Mouse (Mus musculus): Measurements from ENCODE around the gene Sart3. TPM values are rescaled to one million over a fixed set of nuclear protein-coding genes. Genes with fewer than 3 reads are reported as not detected.

The Sart3 gene
- total and polyA plus RNA-seq, 3 experiments, result 10.2 to 14.4 (median 12.2) TPM

DNA sequence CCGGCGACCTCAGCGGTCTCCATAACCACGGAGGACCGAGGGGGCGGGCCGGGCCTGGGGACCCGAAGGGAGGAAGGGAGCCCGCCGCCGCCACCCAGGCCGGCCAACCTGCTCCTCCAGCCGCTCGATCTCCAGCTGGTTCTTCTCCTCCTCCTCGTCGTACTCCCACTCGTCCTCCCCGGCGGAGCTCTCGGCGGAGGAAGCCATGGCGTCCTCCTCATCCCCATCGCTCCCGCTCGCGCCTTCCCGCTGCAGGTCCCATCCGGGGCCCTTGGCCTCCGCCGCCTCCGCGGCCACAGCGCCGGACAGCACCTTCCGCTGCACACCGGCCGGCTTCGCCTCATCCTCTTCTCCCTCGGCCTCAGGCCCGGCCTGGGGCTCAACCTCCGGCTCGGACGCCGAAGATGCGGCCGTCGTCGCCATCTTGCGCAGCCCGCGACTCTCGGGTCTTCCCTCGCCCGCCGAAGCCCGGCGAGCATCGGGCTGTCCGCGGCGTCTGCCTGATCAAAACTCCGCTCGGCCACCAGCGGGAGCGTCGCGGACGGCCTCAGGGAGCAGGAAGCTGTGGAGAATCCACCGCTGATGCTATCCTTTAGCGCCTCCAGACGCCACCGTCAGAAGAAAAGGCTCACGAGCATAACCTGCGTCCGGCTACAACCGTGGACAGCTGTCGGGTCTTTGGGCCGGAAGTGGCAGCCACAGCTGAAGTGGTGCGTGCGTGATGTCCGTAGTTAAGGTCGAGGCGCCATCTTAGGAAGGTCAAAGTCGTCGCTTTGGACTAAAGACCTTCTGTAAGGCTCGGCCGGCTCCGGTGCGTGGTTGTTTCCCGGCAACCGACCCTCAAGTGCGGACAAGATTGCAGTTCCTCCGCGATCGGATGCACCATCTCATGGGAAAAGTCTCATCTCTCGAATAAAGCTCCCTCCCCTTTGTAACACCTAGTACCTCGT, 822 bp downstream of the Sart3 start:
- Histone ChIP-seq H3K79me2 (replicated peaks; ENCODE audit: control insufficient read depth, insufficient read depth, low read length) (peaks cover 13% of the 10 kb centered on the region), H3K4me1 (ENCODE audit: control insufficient read depth, insufficient read depth, low read length) (no peaks in the 10 kb centered on the region), H3K27me3 (ENCODE audit: control insufficient read depth, insufficient read depth, low read length) (no peaks in the 10 kb centered on the region), H3K4me3 (peak overlapping the region; percentile 96), H3K36me3 (ENCODE audit: control insufficient read depth, insufficient read depth, low read length) (no peaks in the 10 kb centered on the region), H3K27ac (peak overlapping the region; percentile 100), H3K9ac (ENCODE audit: low read depth, low read length) (peak overlapping the region; percentile 91)
- intact Hi-C loops (cut with DNase I), result loop anchor here (2.0 to 5.0 kb wide), 4 partner anchors 35 to 671 kb away; partner anchors contain the start of genes Mmab, Mvk and Ssh1
- peak; percentile 89 to 91 for DNase-seq
- TF ChIP-seq CTCF (IDR thresholded peaks at IDR 0.05), result no peak
- peak; percentile 53 for TF ChIP-seq POLR2A (IDR thresholded peaks at IDR 0.05; ENCODE audit: insufficient read depth, low read depth, low read length)
- peak; percentile 54; the same call in 1 of the 2 replicates for TF ChIP-seq EP300 (IDR thresholded peaks at IDR 0.05; ENCODE audit: insufficient read depth, low read depth, low read length)
- WGBS, result under 1% methylated on average over 96 of the region's 97 CpGs

DNA sequence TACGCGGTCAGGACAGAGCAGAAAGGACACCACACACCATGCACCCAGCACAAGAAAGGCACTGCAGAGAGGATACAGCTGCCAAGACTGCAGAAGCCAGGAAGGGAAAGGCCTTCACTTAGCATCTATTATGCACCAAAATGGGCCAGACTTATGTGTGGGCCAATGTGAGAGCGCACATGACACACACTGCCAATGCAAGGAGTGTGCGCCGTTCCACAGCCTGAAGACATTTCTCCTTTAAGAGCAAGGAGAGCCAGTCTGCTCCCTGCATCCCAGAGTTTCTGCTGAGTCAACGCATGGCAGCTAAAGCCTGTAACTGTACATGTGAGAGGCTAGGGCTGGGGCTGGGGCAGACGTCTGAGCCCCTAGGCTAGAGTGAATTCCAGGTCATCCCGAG, 3.5 kb downstream of the Sart3 start:
- Histone ChIP-seq H3K27me3 (ENCODE audit: control insufficient read depth, insufficient read depth, low read length) (no peaks in the 10 kb centered on the region), H3K4me3 (no peak overlapping the region), H3K27ac (no peak overlapping the region), H3K79me2 (replicated peaks; ENCODE audit: control insufficient read depth, insufficient read depth, low read length) (peaks cover 17% of the 10 kb centered on the region), H3K36me3 (ENCODE audit: control insufficient read depth, insufficient read depth, low read length) (no peaks in the 10 kb centered on the region), H3K9ac (ENCODE audit: low read depth, low read length) (no peak overlapping the region), H3K4me1 (ENCODE audit: control insufficient read depth, insufficient read depth, low read length) (no peaks in the 10 kb centered on the region)
- TF ChIP-seq CTCF (IDR thresholded peaks at IDR 0.05) (no peak), POLR2A (IDR thresholded peaks at IDR 0.05; ENCODE audit: insufficient read depth, low read depth, low read length) (no peak), EP300 (IDR thresholded peaks at IDR 0.05; ENCODE audit: insufficient read depth, low read depth, low read length) (no peak)
- 89% methylated on average over 8 of the region's 8 CpGs for WGBS
- intact Hi-C loops (cut with DNase I), result no loop called here
- DNase-seq, result no peak

- no peak for DNase-seq
- WGBS, result 65% methylated on average over 13 of the region's 13 CpGs
- intact Hi-C loops (cut with DNase I), result no loop called here
- Histone ChIP-seq H3K9ac (ENCODE audit: low read depth, low read length) (no peak overlapping the region), H3K79me2 (replicated peaks; ENCODE audit: control insufficient read depth, insufficient read depth, low read length) (peaks cover 13% of the 10 kb centered on the region), H3K27me3 (ENCODE audit: control insufficient read depth, insufficient read depth, low read length) (no peaks in the 10 kb centered on the region), H3K4me1 (ENCODE audit: control insufficient read depth, insufficient read depth, low read length) (no peaks in the 10 kb centered on the region), H3K27ac (no peak overlapping the region), H3K4me3 (no peak overlapping the region), H3K36me3 (ENCODE audit: control insufficient read depth, insufficient read depth, low read length) (no peaks in the 10 kb centered on the region)
- TF ChIP-seq EP300 (IDR thresholded peaks at IDR 0.05; ENCODE audit: insufficient read depth, low read depth, low read length) (no peak), POLR2A (IDR thresholded peaks at IDR 0.05; ENCODE audit: insufficient read depth, low read depth, low read length) (no peak), CTCF (IDR thresholded peaks at IDR 0.05) (no peak)
Observed at GRCm38 (mm10) chr5:113765641-113766526, 6.4 kb downstream of the Sart3 start.

- no peaks in the 10 kb centered on the region for H3K36me3 ChIP-seq (ENCODE audit: control insufficient read depth, insufficient read depth, low read length)
- peaks cover 13% of the 10 kb centered on the region for H3K79me2 ChIP-seq (replicated peaks; ENCODE audit: control insufficient read depth, insufficient read depth, low read length)
- H3K27ac ChIP-seq, result no peak overlapping the region
- TF ChIP-seq POLR2A (IDR thresholded peaks at IDR 0.05; ENCODE audit: insufficient read depth, low read depth, low read length) (no peak), EP300 (IDR thresholded peaks at IDR 0.05; ENCODE audit: insufficient read depth, low read depth, low read length) (no peak), CTCF (IDR thresholded peaks at IDR 0.05) (no peak)
- H3K4me3 ChIP-seq, result no peak overlapping the region
- no peaks in the 10 kb centered on the region for H3K4me1 ChIP-seq (ENCODE audit: control insufficient read depth, insufficient read depth, low read length)
- 82% methylated on average over 7 of the region's 7 CpGs for WGBS
- no peaks in the 10 kb centered on the region for H3K27me3 ChIP-seq (ENCODE audit: control insufficient read depth, insufficient read depth, low read length)
- no peak overlapping the region for H3K9ac ChIP-seq (ENCODE audit: low read depth, low read length)
- intact Hi-C loops (cut with DNase I), result no loop called here
- no peak for DNase-seq
Observed at GRCm38 (mm10) chr5:113764426-113764825, 7.9 kb downstream of the Sart3 start.

DNA sequence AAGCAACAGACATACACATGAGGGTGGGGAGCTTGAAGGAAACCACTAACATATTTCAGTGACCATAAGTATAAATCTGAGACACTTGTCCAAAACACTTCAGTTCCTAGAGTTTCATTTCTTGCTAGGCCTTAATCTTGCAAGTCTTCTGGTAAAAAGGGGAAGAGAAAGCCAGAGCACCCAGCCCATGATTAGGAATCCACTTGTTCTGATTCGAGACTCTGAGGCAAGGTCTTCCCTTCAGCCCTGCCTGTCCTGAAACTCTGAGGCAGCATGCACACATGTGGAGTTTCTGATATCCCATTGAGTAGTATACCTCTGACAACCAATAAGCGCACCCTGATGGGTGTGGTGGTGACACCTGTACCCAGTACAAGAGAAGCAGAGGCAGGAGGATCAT, 10.7 kb downstream of the Sart3 start:
- Histone ChIP-seq H3K79me2 (replicated peaks; ENCODE audit: control insufficient read depth, insufficient read depth, low read length) (peaks cover 5% of the 10 kb centered on the region), H3K4me1 (ENCODE audit: control insufficient read depth, insufficient read depth, low read length) (no peaks in the 10 kb centered on the region), H3K36me3 (ENCODE audit: control insufficient read depth, insufficient read depth, low read length) (no peaks in the 10 kb centered on the region), H3K27ac (no peak overlapping the region), H3K27me3 (ENCODE audit: control insufficient read depth, insufficient read depth, low read length) (no peaks in the 10 kb centered on the region), H3K4me3 (no peak overlapping the region), H3K9ac (ENCODE audit: low read depth, low read length) (no peak overlapping the region)
- intact Hi-C loops (cut with DNase I), result no loop called here
- no peak for DNase-seq
- no peak for TF ChIP-seq EP300 (IDR thresholded peaks at IDR 0.05; ENCODE audit: insufficient read depth, low read depth, low read length)
- no peak for TF ChIP-seq POLR2A (IDR thresholded peaks at IDR 0.05; ENCODE audit: insufficient read depth, low read depth, low read length)
- no peak for TF ChIP-seq CTCF (IDR thresholded peaks at IDR 0.05)
- 90% methylated on average over 2 of the region's 2 CpGs for WGBS
